Mouse (Mus musculus) liver, adult 2 months (tissue): ENCODE data around the gene Cyp2c70. TPM values are rescaled to one million over a fixed set of nuclear protein-coding genes. Genes with fewer than 3 reads are reported as not detected.

Source experiments
- DNase-seq: peaks from one replicate; pipeline ENCODE4 v3.0.0-alpha.2; 2011; ENCODE audit warnings: low read depth, low spot score; ENCODE audit errors: extremely low read depth
- H3K27ac ChIP-seq: fragments of 200-500 bp; replicated peaks from 2 replicates; pipeline ENCODE4 v1.5.1; 2012; ENCODE audit warnings: low read depth, mild to moderate bottlenecking, control low read depth, inconsistent platforms, low read length; ENCODE audit not compliant: insufficient read depth
- H3K27me3 ChIP-seq: fragments of 200-500 bp; 2 replicates; pipeline ENCODE4 v1.6.1; 2012; ENCODE audit warnings: mild to moderate bottlenecking, moderate library complexity, low read length, inconsistent platforms; ENCODE audit not compliant: control insufficient read depth, insufficient read depth
- H3K36me3 ChIP-seq: fragments of 200-500 bp; 2 replicates; pipeline ENCODE4 v1.6.1; 2012; ENCODE audit warnings: low read length, inconsistent platforms; ENCODE audit not compliant: control insufficient read depth, insufficient read depth
- H3K4me1 ChIP-seq: fragments of 200-500 bp; 2 replicates; pipeline ENCODE4 v1.6.1; 2011; ENCODE audit warnings: low read length; ENCODE audit not compliant: control insufficient read depth, insufficient read depth
- H3K4me3 ChIP-seq: fragments of 200-500 bp; 2 replicates; pipeline ENCODE4 v1.5.1; 2011; ENCODE audit warnings: low read depth, mild to moderate bottlenecking, control low read depth, low read length, moderate library complexity; ENCODE audit not compliant: insufficient read depth
- H3K79me2 ChIP-seq: fragments of 200-500 bp; 2 replicates; pipeline ENCODE4 v1.6.1; 2012; ENCODE audit warnings: inconsistent platforms, mild to moderate bottlenecking, low read length, moderate library complexity; ENCODE audit not compliant: control insufficient read depth, insufficient read depth
- H3K9ac ChIP-seq: fragments of 200-500 bp; 2 replicates; pipeline ENCODE4 v1.6.1; 2012; ENCODE audit warnings: low read depth, mild to moderate bottlenecking, control low read depth, inconsistent platforms, low read length
- CTCF ChIP-seq: fragments of 200-500 bp; IDR thresholded peaks from 2 replicates; pipeline ENCODE4 v1.5.1; 2011; ENCODE audit warnings: low read depth, low read length, control low read depth
- POLR2A ChIP-seq: fragments of 200-500 bp; IDR thresholded peaks from 2 replicates; pipeline ENCODE4 v1.6.1; 2011; ENCODE audit warnings: low read length, control low read depth; ENCODE audit not compliant: insufficient read depth; ENCODE audit errors: extremely low read depth
- WGBS: fragments of 180-500 bp; shearing (Covaris S2); methylation state at CpG from one replicate; pipeline ENCODE4 v1.1.7; 2018; 5-methylcytosine and 5-hydroxymethylcytosine counted together
- polyA plus RNA-seq: library from polyadenylated mRNA; depleted of rRNA; stranded (reverse); fragments of >200 nt; gene quantifications from 2 replicates; pipeline ENCODE4 v1.2.3, GENCODE M21; 2012; rRNA removed
- total RNA-seq: library from RNA; depleted of rRNA; stranded (reverse); fragments of >200 nt; gene quantifications from 2 replicates; pipeline ENCODE4 v1.2.3, GENCODE M21; 2014; rRNA removed

Gene Cyp2c70
- 611 and 1,231 TPM in 2 replicates for total RNA-seq
- 211 and 219 TPM in 2 replicates for polyA plus RNA-seq

GRCm38 (mm10) chr19:40187160-40187559 is at the start of gene Cyp2c70:
Cyp2c70 (minus strand) TSS chr19:40187333.
- 11% methylated on average over 5 of the region's 5 CpGs for WGBS
- Histone ChIP-seq H3K79me2 (peaks cover 4% of the 10 kb centered on the region; the same call in 1 of the 2 replicates), H3K9ac (peak within 1 kb of the TSS; percentile 85), H3K27ac (peak within 1 kb of the TSS; percentile 88), H3K4me1 (peaks cover 27% of the 10 kb centered on the region), H3K4me3 (peak within 1 kb of the TSS; percentile 75), H3K36me3 (peaks cover 9% of the 10 kb centered on the region), H3K27me3 (no peaks in the 10 kb centered on the region)
- TF ChIP-seq CTCF (no peak), POLR2A (no peak)
- DNase-seq: peak; percentile 99

- Histone ChIP-seq H3K27me3 (no peaks in the 10 kb centered on the region), H3K4me3 (no peak overlapping the region), H3K79me2 (no peaks in the 10 kb centered on the region), H3K9ac (no peak overlapping the region), H3K36me3 (0 out of 2 replicates have a peak, but pooled peaks cover 2% of the 10 kb centered on the region), H3K4me1 (peaks cover 10% of the 10 kb centered on the region), H3K27ac (peak overlapping the region; percentile 2; the same call in 1 of the 2 replicates)
- TF ChIP-seq POLR2A (no peak), CTCF (no peak)
- peak; percentile 43 for DNase-seq
- 79% methylated on average over 2 of the region's 2 CpGs for WGBS
These were observed 45.4 kb upstream of the Cyp2c70 start for GRCm38 (mm10) chr19:40232560-40232959.

GRCm38 (mm10) chr19:40231825-40232541 is 44.9 kb upstream of the Cyp2c70 start:
- WGBS: 30% methylated on average over 7 of the region's 7 CpGs
- Histone ChIP-seq H3K27ac (peak overlapping the region; percentile 70), H3K36me3 (0 out of 2 replicates have a peak, but pooled peaks cover 2% of the 10 kb centered on the region), H3K4me1 (peaks cover 14% of the 10 kb centered on the region), H3K79me2 (no peaks in the 10 kb centered on the region), H3K4me3 (no peak overlapping the region), H3K9ac (peak overlapping the region; percentile 67), H3K27me3 (no peaks in the 10 kb centered on the region)
- DNase-seq: peak; percentile 64
- TF ChIP-seq CTCF (peak; percentile 13; the same call in 1 of the 2 replicates), POLR2A (no peak)

- no peak for TF ChIP-seq CTCF
- TF ChIP-seq POLR2A: no peak
- Histone ChIP-seq H3K9ac (no peak overlapping the region), H3K27me3 (no peaks in the 10 kb centered on the region), H3K79me2 (no peaks in the 10 kb centered on the region), H3K4me3 (no peak overlapping the region), H3K27ac (peak overlapping the region; percentile 70), H3K4me1 (peaks cover 14% of the 10 kb centered on the region), H3K36me3 (0 out of 2 replicates have a peak, but pooled peaks cover 2% of the 10 kb centered on the region)
- 56% methylated on average over 13 of the region's 13 CpGs for WGBS
- peak; percentile 84 for DNase-seq
These were observed 44.1 kb upstream of the Cyp2c70 start for GRCm38 (mm10) chr19:40231074-40231738.

- peak overlapping the region; percentile 64 for H3K27ac ChIP-seq
- DNase-seq: peak; percentile 96
- no peak overlapping the region; the same call in 1 of the 2 replicates for H3K4me3 ChIP-seq
- 24% methylated on average over 12 of the region's 12 CpGs for WGBS
- H3K36me3 ChIP-seq: 0 out of 2 replicates have a peak, but pooled peaks cover 2% of the 10 kb centered on the region
- H3K4me1 ChIP-seq: peaks cover 22% of the 10 kb centered on the region
- H3K27me3 ChIP-seq: no peaks in the 10 kb centered on the region
- H3K9ac ChIP-seq: peak overlapping the region; percentile 10; the same call in 1 of the 2 replicates
- TF ChIP-seq POLR2A (no peak), CTCF (no peak)
- no peaks in the 10 kb centered on the region for H3K79me2 ChIP-seq
These were observed 39.5 kb upstream of the Cyp2c70 start for GRCm38 (mm10) chr19:40226516-40227151.
